In the genomic region with DNA sequence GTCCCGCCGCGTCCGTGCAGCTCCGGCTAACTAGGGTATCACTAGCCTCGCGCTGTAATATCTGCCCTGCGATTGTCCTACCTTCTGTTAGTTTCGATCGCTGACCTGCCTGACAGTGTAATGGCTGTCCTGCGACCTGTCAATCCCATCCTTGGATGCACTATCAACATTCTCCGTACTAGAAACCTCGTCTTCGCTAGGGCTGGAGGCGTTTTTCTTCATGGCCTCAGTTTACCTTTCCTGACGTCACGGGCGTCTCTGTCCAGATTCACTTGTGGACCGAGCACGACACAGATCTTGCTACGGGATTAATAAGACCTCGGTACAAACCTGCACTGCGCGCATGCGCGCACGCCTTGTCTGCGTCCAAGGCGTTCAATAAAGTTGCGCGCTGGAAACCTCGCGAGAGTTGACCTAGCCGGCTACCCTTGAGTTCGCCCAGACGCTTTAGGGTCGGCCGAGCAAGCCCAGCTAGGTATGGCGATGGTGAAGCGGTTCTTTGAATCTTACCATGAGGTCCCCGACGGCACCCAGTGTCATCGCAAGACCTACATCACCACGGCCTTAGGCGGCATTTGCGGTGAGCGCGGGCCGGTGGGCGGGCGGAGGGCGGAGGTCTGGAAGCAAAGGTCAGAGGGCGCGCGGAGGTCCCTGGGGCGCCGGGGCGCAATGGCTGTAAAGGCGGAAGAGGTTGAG, we compare ENCODE assay signal across 8 mouse cellular contexts. TPM values are rescaled to one million over a fixed set of nuclear protein-coding genes. Genes with fewer than 3 reads are reported as not detected.
DNase-seq lines count a peak whose midpoint lies in the region; ATAC-seq and TF ChIP-seq lines count a peak whose summit lies in the region.

A gene (plus strand): TSS at position 405 of the 696 bp plus-strand sequence.
A gene (minus strand): TSS at position 660 of the 696 bp plus-strand sequence.

- TF ChIP-seq CTCF in CH12.LX (conservative IDR thresholded peaks at IDR 0.05 in 1 of 2, IDR thresholded peaks at IDR 0.05 in 1 of 2; ENCODE audit: low read depth in 2 of 2, low read length in 2 of 2): no peak

- under 1% methylated on average over 59 of the region's 59 CpGs for WGBS in forebrain, embryonic 11.5 days
- under 1% methylated on average over 59 of the region's 59 CpGs for WGBS in heart, embryonic 16.5 days
- WGBS in liver, embryonic 15.5 days (ENCODE audit: insufficient replicate concordance): under 1% methylated on average over 59 of the region's 59 CpGs
- WGBS in neural tube, embryonic 12.5 days: under 1% methylated on average over 59 of the region's 59 CpGs

- no peak for TF ChIP-seq RAD21 in CH12.LX (IDR thresholded peaks at IDR 0.05; ENCODE audit: low read depth, low read length)

- peaks cover 20% of the 10 kb centered on the region for H3K79me2 ChIP-seq in CH12.LX (replicated peaks; ENCODE audit: control insufficient read depth, extremely low read depth, insufficient read depth, poor library complexity, severe bottlenecking)

- H3K4me1 ChIP-seq in CH12.LX (ENCODE audit: control insufficient read depth in 1 of 2, insufficient read depth in 2 of 2): peaks cover 17 to 28% of the 10 kb centered on the region in 2 experiments
- peaks cover 4% of the 10 kb centered on the region; the same call in 1 of the 2 replicates for H3K4me1 ChIP-seq in forebrain, embryonic 11.5 days (replicated peaks; ENCODE audit: control insufficient read depth, insufficient read depth, low read length)
- peaks cover 22% of the 10 kb centered on the region for H3K4me1 ChIP-seq in heart, embryonic 16.5 days (ENCODE audit: control insufficient read depth, insufficient read depth, low read length)
- peaks cover 42% of the 10 kb centered on the region for H3K4me1 ChIP-seq in liver, embryonic 15.5 days (replicated peaks)
- peaks cover 28% of the 10 kb centered on the region for H3K4me1 ChIP-seq in neural tube, embryonic 12.5 days

- in situ Hi-C loops in CH12.LX (cut with MboI; ENCODE audit: low pct_ligation_motif_present, low pct_unique_long_range_greater_than_20kb, low sequenced_read_pairs): loop anchor here (5.0 kb wide), 1 partner anchor 35 kb away; no protein-coding TSS in a partner anchor

- peak; percentile 98 for DNase-seq in CH12.LX (ENCODE audit: extremely low read depth)
- peak; percentile 98 for DNase-seq in c-Kit-positive CD71-positive TER-119-negative erythroid progenitor cells, embryonic 14.5 days (ENCODE audit: low read depth)
- peak; percentile 98 for DNase-seq in forebrain, embryonic 11.5 days (ENCODE audit: low spot score)
- DNase-seq in kidney, postnatal 36 days: peak; percentile 97 to 99
- peak; percentile 96 for DNase-seq in telencephalon, adult 2 months (ENCODE audit: low read depth, low spot score)

- dilution Hi-C loops in CH12.LX (cut with MboI; ENCODE audit: extremely low pct_ligation_motif_present, extremely low pct_unique_long_range_greater_than_20kb, low sequenced_read_pairs): no loop called here

- no peak for TF ChIP-seq EP300 in CH12.LX (IDR thresholded peaks at IDR 0.05; ENCODE audit: low read length)

- peak within 1 kb of the TSS; percentile 64 for H3K4me2 ChIP-seq in CH12.LX (ENCODE audit: insufficient read depth, low read depth, poor library complexity, severe bottlenecking)
- H3K4me2 ChIP-seq in forebrain, embryonic 11.5 days (ENCODE audit: low read depth, low read length, severe bottlenecking): peak within 1 kb of the TSS; percentile 90
- H3K4me2 ChIP-seq in heart, embryonic 16.5 days (ENCODE audit: low read depth, low read length): peak within 1 kb of the TSS; percentile 79
- H3K4me2 ChIP-seq in liver, embryonic 15.5 days: peak within 1 kb of the TSS; percentile 95
- H3K4me2 ChIP-seq in neural tube, embryonic 12.5 days (replicated peaks): peak within 1 kb of the TSS; percentile 84

- peak within 1 kb of the TSS; percentile 74 for H3K9ac ChIP-seq in CH12.LX (ENCODE audit: insufficient read depth, low read depth)
- H3K9ac ChIP-seq in forebrain, embryonic 11.5 days (ENCODE audit: low read length): peak within 1 kb of the TSS; percentile 85
- H3K9ac ChIP-seq in heart, embryonic 16.5 days (ENCODE audit: low read length): peak within 1 kb of the TSS; percentile 96
- peak within 1 kb of the TSS; percentile 91 for H3K9ac ChIP-seq in liver, embryonic 15.5 days
- H3K9ac ChIP-seq in neural tube, embryonic 12.5 days: peak within 1 kb of the TSS; percentile 74

- H3K4me3 ChIP-seq in CH12.LX (replicated peaks in 1 of 3; ENCODE audit: low read depth in 2 of 3, low read length in 2 of 3, poor library complexity in 1 of 3): peak within 1 kb of the TSS; percentile 80 to 96 (median 95)
- H3K4me3 ChIP-seq in forebrain, embryonic 11.5 days (ENCODE audit: low read depth, low read length): peak within 1 kb of the TSS; percentile 72
- peak within 1 kb of the TSS; percentile 87 for H3K4me3 ChIP-seq in heart, embryonic 16.5 days (ENCODE audit: low read length)
- H3K4me3 ChIP-seq in liver, embryonic 15.5 days (replicated peaks): peak within 1 kb of the TSS; percentile 84
- H3K4me3 ChIP-seq in neural tube, embryonic 12.5 days: peak within 1 kb of the TSS; percentile 60

- H3K27me3 ChIP-seq in CH12.LX (replicated peaks): no peaks in the 10 kb centered on the region
- no peaks in the 10 kb centered on the region for H3K27me3 ChIP-seq in forebrain, embryonic 11.5 days (ENCODE audit: control insufficient read depth, insufficient read depth, low read length)
- H3K27me3 ChIP-seq in heart, embryonic 16.5 days (ENCODE audit: control insufficient read depth, insufficient read depth, low read length): no peaks in the 10 kb centered on the region
- no peaks in the 10 kb centered on the region for H3K27me3 ChIP-seq in liver, embryonic 15.5 days
- no peaks in the 10 kb centered on the region for H3K27me3 ChIP-seq in neural tube, embryonic 12.5 days (replicated peaks)

- no peaks in the 10 kb centered on the region for H3K9me3 ChIP-seq in CH12.LX (replicated peaks; ENCODE audit: low read length)
- H3K9me3 ChIP-seq in forebrain, embryonic 11.5 days (ENCODE audit: control insufficient read depth, low read length): no peaks in the 10 kb centered on the region
- H3K9me3 ChIP-seq in heart, embryonic 16.5 days (replicated peaks; ENCODE audit: control insufficient read depth, low read length): no peaks in the 10 kb centered on the region
- H3K9me3 ChIP-seq in liver, embryonic 15.5 days (replicated peaks): no peaks in the 10 kb centered on the region
- H3K9me3 ChIP-seq in neural tube, embryonic 12.5 days: no peaks in the 10 kb centered on the region

- H3K36me3 ChIP-seq in CH12.LX (replicated peaks in 1 of 2; ENCODE audit: control insufficient read depth in 1 of 2, insufficient read depth in 1 of 2, low read length in 1 of 2): peaks cover 23 to 55% of the 10 kb centered on the region in 2 experiments
- H3K36me3 ChIP-seq in forebrain, embryonic 11.5 days (ENCODE audit: control insufficient read depth, insufficient read depth, low read length): no peaks in the 10 kb centered on the region; the same call in 1 of the 2 replicates
- peaks cover 14% of the 10 kb centered on the region for H3K36me3 ChIP-seq in heart, embryonic 16.5 days (ENCODE audit: control insufficient read depth, insufficient read depth)
- peaks cover 23% of the 10 kb centered on the region for H3K36me3 ChIP-seq in liver, embryonic 15.5 days (replicated peaks)
- peaks cover 25% of the 10 kb centered on the region for H3K36me3 ChIP-seq in neural tube, embryonic 12.5 days

- H3K27ac ChIP-seq in CH12.LX (ENCODE audit: insufficient read depth, low read depth): peak within 1 kb of the TSS; percentile 59
- H3K27ac ChIP-seq in forebrain, embryonic 11.5 days (ENCODE audit: low read depth, low read length): peak within 1 kb of the TSS; percentile 52; the same call in 1 of the 2 replicates
- H3K27ac ChIP-seq in heart, embryonic 16.5 days (ENCODE audit: low read length): peak within 1 kb of the TSS; percentile 85
- H3K27ac ChIP-seq in liver, embryonic 15.5 days (replicated peaks): peak within 1 kb of the TSS; percentile 87
- peak within 1 kb of the TSS; percentile 39 for H3K27ac ChIP-seq in neural tube, embryonic 12.5 days

- TF ChIP-seq POLR2A in CH12.LX (IDR thresholded peaks at IDR 0.05; ENCODE audit: low read depth, low read length): peak; percentile 96

- ATAC-seq in forebrain, embryonic 11.5 days (replicated peaks; ENCODE audit: low FRiP score): peak; percentile 77
- ATAC-seq in heart, embryonic 16.5 days (replicated peaks; ENCODE audit: extremely low read depth, insufficient read depth, low FRiP score): peak; percentile 73
- peak; percentile 73 for ATAC-seq in liver, embryonic 15.5 days (ENCODE audit: insufficient read depth)
- peak; percentile 79 for ATAC-seq in neural tube, embryonic 12.5 days (ENCODE audit: low FRiP score, low read depth)

TF ChIP-seq in CH12.LX, 34 proteins besides CTCF, POLR2A, EP300 and RAD21 (continues in another document):
- TF ChIP-seq ZMIZ1 (IDR thresholded peaks at IDR 0.05; ENCODE audit: low read depth, low read length) (peak; percentile 72), RCOR1 (conservative IDR thresholded peaks at IDR 0.05; ENCODE audit: low read depth, low read length) (no peak), NRF1 (IDR thresholded peaks at IDR 0.05; ENCODE audit: low read depth, low read length) (peak; percentile 91), CHD2 (IDR thresholded peaks at IDR 0.05; ENCODE audit: low read length) (peak; percentile 100), SIN3A (IDR thresholded peaks at IDR 0.05; ENCODE audit: low read length) (peak; percentile 95), KAT2A (IDR thresholded peaks at IDR 0.05; ENCODE audit: insufficient replicate concordance, low read length) (no peak), TBP (conservative IDR thresholded peaks at IDR 0.05; ENCODE audit: low read depth, low read length) (no peak; the same call in 1 of the 2 replicates)

RNA-seq across cellular contexts. Expression of the first gene that starts in this region (rescaled TPM):
- 201 and 207 TPM in 2 replicates for total RNA-seq in CH12.LX (2012; rRNA removed)
- total RNA-seq in CH12.LX (2014; rRNA removed): 97.9 and 124 TPM in 2 replicates
- polyA plus RNA-seq in CH12.LX (2012; ENCODE audit: insufficient read length, low read depth): 131 and 155 TPM in 2 replicates
- 292 and 332 TPM in 2 replicates for polyA plus RNA-seq in forebrain, embryonic 11.5 days (2014; fragmentation: Nextera tagmentation; extraction: Ambion mirVana)
- 1,043 and 1,129 TPM in 2 replicates for polyA plus RNA-seq in heart, embryonic 16.5 days (2015; fragmentation: Nextera tagmentation; extraction: Ambion mirVana)
- 210 and 226 TPM in 2 replicates for polyA plus RNA-seq in liver, embryonic 15.5 days (2015; fragmentation: Nextera tagmentation; extraction: Ambion mirVana)
- polyA plus RNA-seq in neural tube, embryonic 12.5 days (2016; fragmentation: Nextera tagmentation; extraction: Ambion mirVana): 404 and 428 TPM in 2 replicates

RNA-seq across cellular contexts. Expression of the second gene that starts in this region (rescaled TPM):
- total RNA-seq in CH12.LX (2012; rRNA removed) (3.5 and 5.1 TPM in 2 replicates), CH12.LX (2014; rRNA removed) (3.2 and 4.2 TPM in 2 replicates)
- polyA plus RNA-seq in CH12.LX (2012; ENCODE audit: insufficient read length, low read depth): 3.4 and 3.7 TPM in 2 replicates
- polyA plus RNA-seq in forebrain, embryonic 11.5 days (2014; fragmentation: Nextera tagmentation; extraction: Ambion mirVana): 14.1 and 21.4 TPM in 2 replicates
- 12.8 and 14.6 TPM in 2 replicates for polyA plus RNA-seq in heart, embryonic 16.5 days (2015; fragmentation: Nextera tagmentation; extraction: Ambion mirVana)
- polyA plus RNA-seq in liver, embryonic 15.5 days (2015; fragmentation: Nextera tagmentation; extraction: Ambion mirVana): 2.4 and 2.6 TPM in 2 replicates
- polyA plus RNA-seq in neural tube, embryonic 12.5 days (2016; fragmentation: Nextera tagmentation; extraction: Ambion mirVana): 15.0 and 16.3 TPM in 2 replicates

Comparison
In these comparisons a context has a peak if more than half of its experiments do, and no peak if none do; other contexts are left out.
1. Peak in every context shown above with its lines: DNase-seq, ATAC-seq, H3K4me3 ChIP-seq and H3K27ac ChIP-seq.